Mouse (Mus musculus) lung, postnatal 0 days (tissue): ENCODE measurements at regions not wholly inside any gene's neighbourhood (a gene's known extent, or its start where the extent isn't known, plus 50 kb on each side); places are given as distances from the start of the nearest gene placed in this dataset.

ENCODE experiments used
- CTCF ChIP-seq: IDR thresholded peaks from 2 replicates; pipeline ENCODE4 v1.5.1; 2016; ENCODE audit warnings: antibody characterized with exemption, mild to moderate bottlenecking
- EP300 ChIP-seq: IDR thresholded peaks from 2 replicates; pipeline ENCODE4 v1.6.1; 2016; ENCODE audit warnings: antibody characterized with exemption, mild to moderate bottlenecking, control low read depth

GRCm38 (mm10) chr10:46100837-46101236 is 523.2 kb downstream of the Hace1 start:
- no peak for TF ChIP-seq CTCF
- TF ChIP-seq EP300: no peak
